Mouse (Mus musculus) ES-Bruce4 (cell line): ENCODE measurements around the gene Gcnt1. TPM values are rescaled to one million over a fixed set of nuclear protein-coding genes. Genes with fewer than 3 reads are reported as not detected.

ENCODE experiments used
- H3K27ac ChIP-seq: 2 replicates; pipeline ENCODE4 v1.5.1; 2012; ENCODE audit warnings: low read length, inconsistent platforms; ENCODE audit not compliant: insufficient read depth
- H3K27me3 ChIP-seq: 2 replicates; pipeline ENCODE4 v1.6.1; 2012; ENCODE audit warnings: mild to moderate bottlenecking, low read length, inconsistent platforms; ENCODE audit not compliant: control insufficient read depth, poor library complexity, insufficient read depth, severe bottlenecking
- H3K36me3 ChIP-seq: 2 replicates; pipeline ENCODE4 v1.6.1; 2012; ENCODE audit warnings: inconsistent platforms, mild to moderate bottlenecking, low read length, moderate library complexity; ENCODE audit not compliant: control insufficient read depth, poor library complexity, insufficient read depth, severe bottlenecking
- H3K4me1 ChIP-seq: one replicate; pipeline ENCODE4 v1.8.1; 2011; ENCODE audit warnings: low read length; ENCODE audit not compliant: control insufficient read depth, insufficient read depth
- H3K4me3 ChIP-seq: 2 replicates; pipeline ENCODE4 v1.5.1; 2011; ENCODE audit warnings: low read depth, mild to moderate bottlenecking, low read length
- H3K9ac ChIP-seq: 2 replicates; pipeline ENCODE4 v1.6.1; 2012; ENCODE audit warnings: low read depth, mild to moderate bottlenecking, inconsistent platforms; ENCODE audit not compliant: poor library complexity, severe bottlenecking
- H3K9me3 ChIP-seq: replicated peaks from 2 replicates; pipeline ENCODE4 v1.6.1; 2012; ENCODE audit warnings: mild to moderate bottlenecking, low read length, inconsistent platforms; ENCODE audit not compliant: control insufficient read depth, poor library complexity, insufficient read depth, severe bottlenecking
- CTCF ChIP-seq: IDR thresholded peaks from one replicate; pipeline ENCODE4 v1.8.1; 2011; ENCODE audit warnings: low read depth, low read length
- EP300 ChIP-seq: IDR thresholded peaks from 2 replicates; pipeline ENCODE4 v1.6.1; 2011; ENCODE audit warnings: low read depth, low read length; ENCODE audit not compliant: insufficient read depth
- POLR2A ChIP-seq: IDR thresholded peaks from one replicate; pipeline ENCODE4 v1.8.1; 2011; ENCODE audit warnings: low read length; ENCODE audit not compliant: insufficient read depth
- polyA plus RNA-seq: library from polyadenylated mRNA; stranded (reverse); fragments of >200 nt; gene quantifications from 2 replicates; pipeline ENCODE4 v1.2.4, GENCODE M21; 2011; ENCODE audit warnings: low read depth; ENCODE audit not compliant: missing spikeins, insufficient read depth, insufficient read length

Gene Gcnt1
- polyA plus RNA-seq, 1 experiment, result 27.3 TPM

- H3K4me1 ChIP-seq, result no peaks in the 10 kb centered on the region
- no peak overlapping the region for H3K4me3 ChIP-seq
- no peak overlapping the region for H3K9ac ChIP-seq
- no peaks in the 10 kb centered on the region for H3K36me3 ChIP-seq
- no peak overlapping the region for H3K27ac ChIP-seq
- H3K9me3 ChIP-seq, result no peaks in the 10 kb centered on the region
- H3K27me3 ChIP-seq, result no peaks in the 10 kb centered on the region
- TF ChIP-seq CTCF, result no peak
- no peak for TF ChIP-seq EP300
- no peak for TF ChIP-seq POLR2A
These were observed 7.9 kb downstream of the Gcnt1 start for GRCm38 (mm10) chr19:17364741-17365140.

- H3K27ac ChIP-seq, result no peak overlapping the region
These were observed 11.5 kb downstream of the Gcnt1 start for GRCm38 (mm10) chr19:17361181-17361580.

GRCm38 (mm10) chr19:17359315-17359890, 13.2 kb downstream of the Gcnt1 start:
- Histone ChIP-seq H3K36me3 (no peaks in the 10 kb centered on the region), H3K4me3 (no peak overlapping the region), H3K4me1 (no peaks in the 10 kb centered on the region), H3K27me3 (no peaks in the 10 kb centered on the region), H3K9me3 (no peaks in the 10 kb centered on the region), H3K9ac (no peak overlapping the region), H3K27ac (no peak overlapping the region)
- no peak for TF ChIP-seq EP300
- no peak for TF ChIP-seq CTCF
- TF ChIP-seq POLR2A, result no peak

More at GRCm38 (mm10) chr19:17361181-17361580, 11.5 kb downstream of the Gcnt1 start:
- Histone ChIP-seq H3K9ac (no peak overlapping the region), H3K4me3 (no peak overlapping the region), H3K4me1 (no peaks in the 10 kb centered on the region), H3K36me3 (no peaks in the 10 kb centered on the region), H3K9me3 (no peaks in the 10 kb centered on the region), H3K27me3 (no peaks in the 10 kb centered on the region)
- TF ChIP-seq EP300, result no peak
- no peak for TF ChIP-seq POLR2A
- no peak for TF ChIP-seq CTCF

GRCm38 (mm10) chr19:17357391-17357790, 15.3 kb downstream of the Gcnt1 start:
- H3K36me3 ChIP-seq, result no peaks in the 10 kb centered on the region
- no peak overlapping the region for H3K27ac ChIP-seq
- TF ChIP-seq EP300, result no peak
- H3K4me1 ChIP-seq, result no peaks in the 10 kb centered on the region
- H3K4me3 ChIP-seq, result no peak overlapping the region
- no peaks in the 10 kb centered on the region for H3K27me3 ChIP-seq
- no peaks in the 10 kb centered on the region for H3K9me3 ChIP-seq
- H3K9ac ChIP-seq, result no peak overlapping the region

GRCm38 (mm10) chr19:17356932-17357331, 15.7 kb downstream of the Gcnt1 start:
- Histone ChIP-seq H3K27ac (no peak overlapping the region), H3K4me3 (no peak overlapping the region), H3K9ac (no peak overlapping the region), H3K9me3 (no peaks in the 10 kb centered on the region), H3K4me1 (no peaks in the 10 kb centered on the region), H3K36me3 (no peaks in the 10 kb centered on the region), H3K27me3 (no peaks in the 10 kb centered on the region)
- TF ChIP-seq EP300 (no peak), CTCF (no peak), POLR2A (no peak)

GRCm38 (mm10) chr19:17355950-17356867, 16.4 kb downstream of the Gcnt1 start:
- Histone ChIP-seq H3K4me1 (no peaks in the 10 kb centered on the region), H3K36me3 (no peaks in the 10 kb centered on the region), H3K27me3 (no peaks in the 10 kb centered on the region), H3K9me3 (no peaks in the 10 kb centered on the region), H3K4me3 (peak overlapping the region; percentile 95), H3K27ac (no peak overlapping the region), H3K9ac (peak overlapping the region; percentile 43)
- TF ChIP-seq POLR2A (peak; percentile 74), EP300 (peak; percentile 31; the same call in 1 of the 2 replicates), CTCF (peak; percentile 43)
